Mouse (Mus musculus) forebrain, embryonic 14.5 days (tissue): ENCODE data around the gene Gm13696. TPM values are rescaled to one million over a fixed set of nuclear protein-coding genes. Genes with fewer than 3 reads are reported as not detected.
"Not testable (repeated sequence)": the region's sequence is repeated elsewhere in the genome, so short reads cannot be mapped to it uniquely, and the experiment has no call there.

ENCODE experiments used
- ATAC-seq: fragments of 200-750 bp; cut with Nextera tagmentation; 2 replicates; pipeline ENCODE4 v1.8.0; 2017; ENCODE audit warnings: mild to moderate bottlenecking, moderate library complexity
- DNase-seq: peaks from one replicate; pipeline ENCODE4 v3.0.0-alpha.2; 2015; ENCODE audit warnings: low spot score
- H3K27ac ChIP-seq: fragments of 300-500 bp; sonication (generic); 2 replicates; pipeline ENCODE4 v1.5.1; 2014; ENCODE audit warnings: low read depth, mild to moderate bottlenecking, control low read depth, low read length, moderate library complexity
- H3K27me3 ChIP-seq: fragments of 300-500 bp; sonication (generic); replicated peaks from 2 replicates; pipeline ENCODE4 v1.6.1; 2014; ENCODE audit warnings: low read length, control low read depth, mixed read lengths; ENCODE audit not compliant: control insufficient read depth, insufficient read depth
- H3K36me3 ChIP-seq: fragments of 300-500 bp; sonication (generic); 2 replicates; pipeline ENCODE4 v1.6.1; 2014; ENCODE audit warnings: low read length, control low read depth; ENCODE audit not compliant: control insufficient read depth, insufficient read depth
- H3K4me1 ChIP-seq: fragments of 300-500 bp; sonication (generic); 2 replicates; pipeline ENCODE4 v1.6.1; 2014; ENCODE audit warnings: antibody characterized with exemption, low read length, control low read depth; ENCODE audit not compliant: control insufficient read depth, insufficient read depth
- H3K4me2 ChIP-seq: fragments of 300-500 bp; sonication (generic); 2 replicates; pipeline ENCODE4 v1.6.1; 2014; ENCODE audit warnings: mild to moderate bottlenecking, control low read depth, low read length
- H3K4me3 ChIP-seq: fragments of 300-500 bp; sonication (generic); 2 replicates; pipeline ENCODE4 v1.5.1; 2014; ENCODE audit warnings: low read depth, low read length, control low read depth
- H3K9ac ChIP-seq: fragments of 300-500 bp; sonication (generic); 2 replicates; pipeline ENCODE4 v1.6.1; 2014; ENCODE audit warnings: mild to moderate bottlenecking, low read length, control low read depth, moderate library complexity
- H3K9me3 ChIP-seq: fragments of 300-500 bp; sonication (generic); replicated peaks from 2 replicates; pipeline ENCODE4 v1.6.1; 2016; ENCODE audit warnings: low read length, control low read depth, mixed read lengths; ENCODE audit not compliant: control insufficient read depth
- WGBS: fragments of 180-500 bp; shearing (Covaris S2); extraction: QIAGEN DNeasy Blood & Tissue Kit; methylation state at CpG from one replicate; pipeline ENCODE4 v1.1.7; 2014; 5-methylcytosine and 5-hydroxymethylcytosine counted together
- polyA plus RNA-seq: library from polyadenylated mRNA; unstranded; fragments of >200 nt; fragmentation: Nextera tagmentation; extraction: Ambion mirVana; gene quantifications from 2 replicates; pipeline ENCODE4 v1.2.1, GENCODE M21; 2014

Gm13696 gene
- not detected in 2 replicates for polyA plus RNA-seq

- not testable (repeated sequence) for H3K9me3 ChIP-seq, ATAC-seq, H3K4me2 ChIP-seq, H3K4me3 ChIP-seq, H3K4me1 ChIP-seq, H3K9ac ChIP-seq, H3K27ac ChIP-seq, H3K27me3 ChIP-seq, DNase-seq, H3K36me3 ChIP-seq
- no CpG with 5 or more reads among the region's 6 CpGs for WGBS
These were observed at the start of gene Gm13696 for GRCm38 (mm10) chr2:83972823-83973222. Gene Gm13696 (plus strand): TSS chr2:83973123.

- no peaks in the 10 kb centered on the region for H3K36me3 ChIP-seq
- H3K4me1 ChIP-seq, result no peaks in the 10 kb centered on the region
- no peak overlapping the region for H3K9ac ChIP-seq
- no peak overlapping the region for H3K4me3 ChIP-seq
- no peak for ATAC-seq
- no peaks in the 10 kb centered on the region for H3K9me3 ChIP-seq
- H3K27ac ChIP-seq, result no peak overlapping the region
- H3K27me3 ChIP-seq, result no peaks in the 10 kb centered on the region
- 57% methylated on average over 2 of the region's 2 CpGs for WGBS
- DNase-seq, result no peak
- no peak overlapping the region for H3K4me2 ChIP-seq
These were observed 43.3 kb upstream of the Gm13696 start for GRCm38 (mm10) chr2:83929478-83930088.

GRCm38 (mm10) chr2:83940931-83941361 lies 32.0 kb upstream of the Gm13696 start, which contains the start of gene Zswim2:
Gene Zswim2 (minus strand): TSS chr2:83941228.
- WGBS, result 3% methylated on average over 20 of the region's 20 CpGs
- H3K36me3 ChIP-seq, result no peaks in the 10 kb centered on the region
- H3K9ac ChIP-seq, result peak within 1 kb of the TSS; percentile 51
- no peaks in the 10 kb centered on the region; the same call in 1 of the 2 replicates for H3K4me1 ChIP-seq
- H3K4me2 ChIP-seq, result peak within 1 kb of the TSS; percentile 64
- DNase-seq, result peak; percentile 93
- peak; percentile 99 for ATAC-seq
- 0 out of 2 replicates have a peak within 1 kb of the TSS, but pooled peaks have one; percentile 33 for H3K27ac ChIP-seq
- H3K9me3 ChIP-seq, result no peaks in the 10 kb centered on the region
- peak within 1 kb of the TSS; percentile 31 for H3K4me3 ChIP-seq
- no peaks in the 10 kb centered on the region for H3K27me3 ChIP-seq

- peak; percentile 45; the same call in 1 of the 2 replicates for ATAC-seq
- 34% methylated on average over 3 of the region's 3 CpGs for WGBS
- no peak for DNase-seq
- H3K27me3 ChIP-seq, result no peaks in the 10 kb centered on the region
- no peaks in the 10 kb centered on the region; the same call in 1 of the 2 replicates for H3K4me1 ChIP-seq
- H3K4me2 ChIP-seq, result peak overlapping the region; percentile 64
- H3K27ac ChIP-seq, result no peak overlapping the region
- H3K9me3 ChIP-seq, result no peaks in the 10 kb centered on the region
- no peak overlapping the region for H3K9ac ChIP-seq
- peak overlapping the region; percentile 31 for H3K4me3 ChIP-seq
- H3K36me3 ChIP-seq, result no peaks in the 10 kb centered on the region
These were observed 31.5 kb upstream of the Gm13696 start for GRCm38 (mm10) chr2:83941378-83941777.

- H3K27ac ChIP-seq, result no peak overlapping the region
- no peaks in the 10 kb centered on the region; the same call in 1 of the 2 replicates for H3K4me1 ChIP-seq
- H3K4me3 ChIP-seq, result no peak overlapping the region
- H3K9ac ChIP-seq, result no peak overlapping the region
- WGBS, result 83% methylated on average over 4 of the region's 4 CpGs
- H3K27me3 ChIP-seq, result no peaks in the 10 kb centered on the region
- ATAC-seq, result no peak
- no peak overlapping the region for H3K4me2 ChIP-seq
- no peak for DNase-seq
- H3K36me3 ChIP-seq, result no peaks in the 10 kb centered on the region
- H3K9me3 ChIP-seq, result no peaks in the 10 kb centered on the region
These were observed 31.1 kb upstream of the Gm13696 start for GRCm38 (mm10) chr2:83941792-83942191.

GRCm38 (mm10) chr2:83955393-83955792 lies 17.5 kb upstream of the Gm13696 start, which contains the start of gene Gm13698:
Gene Gm13698 (plus strand): TSS chr2:83955693.
- not testable (repeated sequence) for H3K4me3 ChIP-seq, H3K4me2 ChIP-seq, H3K36me3 ChIP-seq, ATAC-seq, H3K9ac ChIP-seq, H3K4me1 ChIP-seq, DNase-seq, H3K9me3 ChIP-seq, H3K27me3 ChIP-seq, H3K27ac ChIP-seq
- WGBS, result no CpG with 5 or more reads among the region's 6 CpGs

GRCm38 (mm10) chr2:83961203-83961602 lies 11.7 kb upstream of the Gm13696 start, which contains the start of gene Gm13693:
Gene Gm13693 (plus strand): TSS chr2:83961503.
- H3K27ac ChIP-seq, H3K9me3 ChIP-seq, DNase-seq, ATAC-seq, H3K4me1 ChIP-seq, H3K27me3 ChIP-seq, H3K4me3 ChIP-seq, H3K9ac ChIP-seq, H3K36me3 ChIP-seq, H3K4me2 ChIP-seq: not testable (repeated sequence)
- WGBS, result no CpG with 5 or more reads among the region's 6 CpGs

- not testable (repeated sequence) for H3K4me2 ChIP-seq, H3K9me3 ChIP-seq, H3K9ac ChIP-seq, H3K27ac ChIP-seq, H3K4me3 ChIP-seq, ATAC-seq, DNase-seq, H3K36me3 ChIP-seq, H3K27me3 ChIP-seq, H3K4me1 ChIP-seq
- WGBS, result no CpG with 5 or more reads among the region's 6 CpGs
These were observed 5.9 kb upstream of the Gm13696 start, which contains the start of gene Gm13695 for GRCm38 (mm10) chr2:83967013-83967412. Gene Gm13695 (plus strand): TSS chr2:83967313.

- H3K4me3 ChIP-seq, ATAC-seq, H3K9ac ChIP-seq, H3K4me1 ChIP-seq, DNase-seq, H3K27ac ChIP-seq, H3K9me3 ChIP-seq, H3K4me2 ChIP-seq, H3K27me3 ChIP-seq, H3K36me3 ChIP-seq: not testable (repeated sequence)
- no CpG with 5 or more reads among the region's 6 CpGs for WGBS
These were observed 5.7 kb downstream of the Gm13696 start, which contains the start of gene Gm13694 for GRCm38 (mm10) chr2:83978633-83979032. Gene Gm13694 (plus strand): TSS chr2:83978933.
